Mouse (Mus musculus) Patski (cell line): Measurements from ENCODE around the gene Zzz3. TPM values are rescaled to one million over a fixed set of nuclear protein-coding genes. Genes with fewer than 3 reads are reported as not detected.
A peak's percentile ranks its signal among the peaks of the same experiment; 100 is the strongest.

Source experiments
- ATAC-seq: fragments of 100-300 bp; one replicate; pipeline ENCODE4 v1.8.0; 2021
- CTCF ChIA-PET: fragments of 350-600 bp; sonication (Branson Sonifier 250); formaldehyde crosslinking; loops from one replicate; lab custom pipeline; 2022; ENCODE audit warnings: inconsistent platforms; lab: Charles Lee
- POLR2A ChIA-PET: fragments of 350-600 bp; sonication (Branson Sonifier 250); formaldehyde crosslinking; loops from one replicate; lab custom pipeline; 2022; ENCODE audit warnings: antibody characterized with exemption, inconsistent platforms; lab: Charles Lee
- DNase-seq: peaks from one replicate; pipeline ENCODE4 v3.0.0-alpha.2; 2011; ENCODE audit warnings: low read depth, low spot score
- H3K27me3 ChIP-seq: fragments of 371-371 bp; one replicate; pipeline ENCODE4 v1.5.1; 2021
- CTCF ChIP-seq: fragments of 100-300 bp; IDR thresholded peaks from one replicate; pipeline ENCODE4 v1.5.1; 2021
- in situ Hi-C: fragments of 300-500 bp; cut with MboI; formaldehyde crosslinking; loops from 3 replicates; pipeline ENCODE4 v1.11.1; 2018; ENCODE audit warnings: low pct_unique_long_range_greater_than_20kb, mixed read lengths
- polyA plus RNA-seq: library from polyadenylated mRNA; unstranded; gene quantifications from one replicate; pipeline ENCODE4 v1.2.3, GENCODE M21; 2021

Gene Zzz3
- polyA plus RNA-seq, 1 experiment from 2014 or later = 63.4 TPM

- in situ Hi-C loops = no loop called here
- no peak for ATAC-seq
- POLR2A ChIA-PET = interaction anchor here (1.1 kb wide), 1 partner anchor 22 kb away, joined by 3 read pairs; no protein-coding TSS in a partner anchor
- CTCF ChIA-PET = interaction anchor here (1.0 kb wide), 1 partner anchor 22 kb away, joined by 4 read pairs; no protein-coding TSS in a partner anchor
- DNase-seq = no peak
- H3K27me3 ChIP-seq = no peaks in the 10 kb centered on the region
- TF ChIP-seq CTCF = no peak
Observed at GRCm38 (mm10) chr3:152497084-152497483, 101.8 kb downstream of the Zzz3 start.

GRCm38 (mm10) chr3:152497842-152498241 lies 102.6 kb downstream of the Zzz3 start:
- H3K27me3 ChIP-seq = no peaks in the 10 kb centered on the region
- CTCF ChIA-PET = interaction anchor here (1.0 kb wide), 1 partner anchor 23 kb away, joined by 4 read pairs; no protein-coding TSS in a partner anchor
- ATAC-seq = no peak
- DNase-seq = no peak
- in situ Hi-C loops = no loop called here
- TF ChIP-seq CTCF = no peak
- POLR2A ChIA-PET = interaction anchor here (1.1 kb wide), 1 partner anchor 23 kb away, joined by 3 read pairs; no protein-coding TSS in a partner anchor

- no peaks in the 10 kb centered on the region for H3K27me3 ChIP-seq
- no peak for TF ChIP-seq CTCF
- in situ Hi-C loops = no loop called here
- ChIA-PET CTCF (interaction anchor here (0.9 to 1.2 kb wide), 3 partner anchors 10 to 15 kb away, joined by 3 to 4 read pairs (median 3); no protein-coding TSS in a partner anchor), POLR2A (interaction anchor here (0.7 kb wide), 1 partner anchor 214 kb away, joined by 3 read pairs; the partner anchor contains the start of gene Pigk)
- no peak for DNase-seq
- ATAC-seq = no peak
Observed at GRCm38 (mm10) chr3:152498968-152499696, 103.9 kb downstream of the Zzz3 start.

GRCm38 (mm10) chr3:152507900-152508299 lies 112.6 kb downstream of the Zzz3 start:
- peak; percentile 97 for DNase-seq
- ChIA-PET CTCF (interaction anchor here (0.7 to 1.8 kb wide), 9 partner anchors 18 to 214 kb away, joined by 3 to 10 read pairs (median 3); no protein-coding TSS in a partner anchor), POLR2A (interaction anchor here (1.4 kb wide), 1 partner anchor 24 kb away, joined by 4 read pairs; no protein-coding TSS in a partner anchor)
- peak; percentile 86 for ATAC-seq
- TF ChIP-seq CTCF = no peak
- in situ Hi-C loops = no loop called here
- no peaks in the 10 kb centered on the region for H3K27me3 ChIP-seq

- no peak for TF ChIP-seq CTCF
- CTCF ChIA-PET = interaction anchor here (0.7 to 1.8 kb wide), 7 partner anchors 19 to 108 kb away, joined by 3 to 10 read pairs (median 4); no protein-coding TSS in a partner anchor
- DNase-seq = no peak
- in situ Hi-C loops = no loop called here
- H3K27me3 ChIP-seq = no peaks in the 10 kb centered on the region
- no peak for ATAC-seq
- POLR2A ChIA-PET = interaction anchor here (1.4 kb wide), 1 partner anchor 24 kb away, joined by 4 read pairs; no protein-coding TSS in a partner anchor
Observed at GRCm38 (mm10) chr3:152508419-152508993, 113.2 kb downstream of the Zzz3 start.

- ChIA-PET POLR2A (interaction anchor here (1.4 kb wide), 1 partner anchor 25 kb away, joined by 4 read pairs; no protein-coding TSS in a partner anchor), CTCF (interaction anchor here (1.6 kb wide), 1 partner anchor 20 kb away, joined by 5 read pairs; no protein-coding TSS in a partner anchor)
- ATAC-seq (no peak), DNase-seq (no peak)
- H3K27me3 ChIP-seq = no peaks in the 10 kb centered on the region
- no peak for TF ChIP-seq CTCF
- in situ Hi-C loops = no loop called here
Observed at GRCm38 (mm10) chr3:152509268-152509667, 114.0 kb downstream of the Zzz3 start.

Other genes starting within 250 kb of the Zzz3 start
- gene Gipc2, start 229.2 kb upstream of the Zzz3 start, polyA plus RNA-seq = 0.21 TPM
- 85.0 TPM for gene Dnajb4, start 185.2 kb upstream of the Zzz3 start, polyA plus RNA-seq
- gene Fubp1, start 185.1 kb upstream of the Zzz3 start, polyA plus RNA-seq = 102 TPM
- 20.6 TPM for gene Nexn, start 129.1 kb upstream of the Zzz3 start, polyA plus RNA-seq
- gene Miga1, start 55.1 kb upstream of the Zzz3 start, polyA plus RNA-seq = 12.0 TPM
- gene Usp33, start 49.0 kb upstream of the Zzz3 start, polyA plus RNA-seq = 90.3 TPM